Mouse (Mus musculus): ENCODE results near the gene Usp10. TPM values are rescaled to one million over a fixed set of nuclear protein-coding genes. Genes with fewer than 3 reads are reported as not detected.

The Usp10 gene
- polyA plus RNA-seq, 1 experiment from 2014 or later = 68.0 TPM

- H3K4me2 ChIP-seq (ENCODE audit: low read length) = no peak overlapping the region
- peaks cover 4% of the 10 kb centered on the region; the same call in 1 of the 2 replicates for H3K27me3 ChIP-seq (ENCODE audit: control insufficient read depth, insufficient read depth, low read length)
- no peaks in the 10 kb centered on the region for H3K36me3 ChIP-seq (ENCODE audit: control insufficient read depth, insufficient read depth, low read length)
- no peak overlapping the region for H3K27ac ChIP-seq (replicated peaks in 1 of 2; ENCODE audit: control insufficient read depth in 1 of 2, insufficient read depth in 1 of 2, low read depth in 2 of 2, low read length in 2 of 2)
- no peak overlapping the region for H3K9ac ChIP-seq (ENCODE audit: low read length)
- H3K9me3 ChIP-seq (ENCODE audit: control insufficient read depth, low read length) = no peaks in the 10 kb centered on the region
- ATAC-seq (ENCODE audit: insufficient number of reproducible peaks, insufficient read depth, low FRiP score, low read depth) = no peak
- 58% methylated on average over 8 of the region's 8 CpGs for WGBS
- H3K4me3 ChIP-seq (ENCODE audit: control insufficient read depth in 1 of 2, insufficient read depth in 1 of 2, low read depth in 1 of 2, low read length in 2 of 2) = no peak overlapping the region
- H3K4me1 ChIP-seq (ENCODE audit: control insufficient read depth in 2 of 2, insufficient read depth in 2 of 2, low read length in 2 of 2) = peaks cover 9 to 14% of the 10 kb centered on the region in 2 experiments; a peak in 3 of 4 replicates
These were observed 8.2 kb upstream of the Usp10 start for GRCm38 (mm10) chr8:119901952-119902351.

DNA sequence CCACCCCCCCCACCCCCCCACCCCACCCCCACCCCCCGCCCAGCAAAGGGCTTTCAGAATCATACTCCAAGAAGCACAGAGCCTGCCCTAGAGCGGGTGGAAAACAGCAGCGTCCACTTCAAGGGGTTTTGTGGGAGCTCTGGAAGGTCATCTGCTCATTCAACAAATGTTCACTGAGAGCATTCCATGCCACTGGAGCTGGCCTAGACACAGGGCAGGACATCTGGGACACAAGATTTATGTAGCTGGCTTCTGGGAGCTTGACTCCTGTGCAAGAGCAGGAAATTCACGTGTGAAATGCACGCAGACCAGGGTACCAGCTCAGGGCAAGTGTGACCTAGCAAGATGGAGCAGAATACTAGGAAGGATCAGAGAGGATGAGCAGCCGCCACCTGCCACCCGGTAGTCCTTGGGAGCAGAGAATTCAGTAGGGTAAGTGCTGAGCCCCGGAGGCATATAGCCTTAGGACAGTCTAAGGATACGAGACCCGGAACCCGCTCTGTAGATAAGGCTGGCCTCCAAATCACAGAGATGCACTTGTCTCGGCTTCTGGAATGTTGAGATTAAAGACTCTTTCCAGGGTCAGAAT lies 5.7 kb upstream of the Usp10 start:
- WGBS = 23% methylated on average over 12 of the region's 12 CpGs
- H3K4me2 ChIP-seq (ENCODE audit: low read length) = no peak overlapping the region
- H3K4me1 ChIP-seq (ENCODE audit: control insufficient read depth in 2 of 2, insufficient read depth in 2 of 2, low read length in 2 of 2) = peaks cover 3 to 7% of the 10 kb centered on the region in 2 experiments; a peak in 3 of 4 replicates
- H3K27ac ChIP-seq (replicated peaks in 1 of 2; ENCODE audit: control insufficient read depth in 1 of 2, insufficient read depth in 1 of 2, low read depth in 2 of 2, low read length in 2 of 2) = no peak overlapping the region
- no peak overlapping the region for H3K9ac ChIP-seq (ENCODE audit: low read length)
- no peak for ATAC-seq (ENCODE audit: insufficient number of reproducible peaks, insufficient read depth, low FRiP score, low read depth)
- H3K36me3 ChIP-seq (ENCODE audit: control insufficient read depth, insufficient read depth, low read length) = no peaks in the 10 kb centered on the region
- H3K27me3 ChIP-seq (ENCODE audit: control insufficient read depth, insufficient read depth, low read length) = no peaks in the 10 kb centered on the region
- H3K4me3 ChIP-seq (ENCODE audit: control insufficient read depth in 1 of 2, insufficient read depth in 1 of 2, low read depth in 1 of 2, low read length in 2 of 2) = no peak overlapping the region
- no peaks in the 10 kb centered on the region for H3K9me3 ChIP-seq (ENCODE audit: control insufficient read depth, low read length)

GRCm38 (mm10) chr8:119910547-119911257 lies 542 bp downstream of the Usp10 start, which contains the start of gene Gm20388:
Gene Gm20388, plus strand, starts transcription at chr8:119910841.
- Histone ChIP-seq H3K9ac (ENCODE audit: low read length) (peak within 1 kb of the TSS; percentile 94), H3K9me3 (ENCODE audit: control insufficient read depth, low read length) (no peaks in the 10 kb centered on the region), H3K4me1 (ENCODE audit: control insufficient read depth in 2 of 2, insufficient read depth in 2 of 2, low read length in 2 of 2) (peaks cover 14 to 44% of the 10 kb centered on the region in 2 experiments), H3K36me3 (ENCODE audit: control insufficient read depth, insufficient read depth, low read length) (no peaks in the 10 kb centered on the region), H3K4me3 (ENCODE audit: control insufficient read depth in 1 of 2, insufficient read depth in 1 of 2, low read depth in 1 of 2, low read length in 2 of 2) (peak within 1 kb of the TSS; percentile 77 to 80), H3K4me2 (ENCODE audit: low read length) (peak within 1 kb of the TSS; percentile 87), H3K27me3 (ENCODE audit: control insufficient read depth, insufficient read depth, low read length) (no peaks in the 10 kb centered on the region), H3K27ac (replicated peaks in 1 of 2; ENCODE audit: control insufficient read depth in 1 of 2, insufficient read depth in 1 of 2, low read depth in 2 of 2, low read length in 2 of 2) (peak within 1 kb of the TSS; percentile 87 to 88)
- WGBS = under 1% methylated on average over 89 of the region's 97 CpGs
- ATAC-seq (ENCODE audit: insufficient number of reproducible peaks, insufficient read depth, low FRiP score, low read depth) = peak; percentile 96

DNA sequence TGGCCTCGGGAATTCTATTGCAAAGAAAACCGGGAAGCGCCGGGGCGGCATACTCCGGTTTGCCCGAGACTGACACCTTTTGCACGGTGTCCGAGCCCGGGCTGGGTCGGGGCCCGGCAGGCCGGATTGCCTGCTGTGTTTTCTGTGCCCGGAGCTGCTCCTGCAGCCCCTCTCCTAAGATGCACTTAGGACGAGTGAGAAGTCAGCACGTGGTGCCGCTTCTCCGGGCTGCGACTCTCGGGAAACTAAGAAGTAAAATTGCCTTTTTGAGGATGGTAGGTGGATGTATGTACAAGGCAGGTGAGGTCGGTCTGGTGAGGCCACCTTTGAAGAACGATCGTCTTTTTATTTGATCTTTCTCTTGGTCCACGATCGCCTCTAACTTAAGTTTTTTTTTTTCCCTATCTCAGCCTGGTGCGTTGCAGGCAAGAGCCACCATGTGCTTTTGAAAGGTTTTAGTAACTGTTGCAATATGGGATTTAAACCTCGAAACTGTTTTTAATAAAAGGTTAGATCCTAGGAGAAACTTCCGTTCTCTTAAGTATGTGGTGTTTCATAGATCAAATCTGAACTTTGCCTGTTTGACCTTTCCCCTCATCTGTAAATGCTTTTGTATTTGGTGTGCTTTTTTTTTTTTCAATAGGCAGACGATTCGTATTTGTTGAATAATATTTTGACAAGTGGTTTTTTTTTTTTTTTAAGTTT lies 1.2 kb downstream of the Usp10 start:
- Histone ChIP-seq H3K4me3 (ENCODE audit: control insufficient read depth in 1 of 2, insufficient read depth in 1 of 2, low read depth in 1 of 2, low read length in 2 of 2) (peak overlapping the region; percentile 77 to 80), H3K9me3 (ENCODE audit: control insufficient read depth, low read length) (no peaks in the 10 kb centered on the region), H3K36me3 (ENCODE audit: control insufficient read depth, insufficient read depth, low read length) (no peaks in the 10 kb centered on the region), H3K27me3 (ENCODE audit: control insufficient read depth, insufficient read depth, low read length) (no peaks in the 10 kb centered on the region), H3K4me2 (ENCODE audit: low read length) (peak overlapping the region; percentile 87), H3K4me1 (ENCODE audit: control insufficient read depth in 2 of 2, insufficient read depth in 2 of 2, low read length in 2 of 2) (peaks cover 14 to 51% of the 10 kb centered on the region in 2 experiments), H3K9ac (ENCODE audit: low read length) (peak overlapping the region; percentile 94), H3K27ac (replicated peaks in 1 of 2; ENCODE audit: control insufficient read depth in 1 of 2, insufficient read depth in 1 of 2, low read depth in 2 of 2, low read length in 2 of 2) (peak overlapping the region; percentile 87 to 88)
- peak; percentile 28; the same call in 1 of the 2 replicates for ATAC-seq (ENCODE audit: insufficient number of reproducible peaks, insufficient read depth, low FRiP score, low read depth)
- WGBS = 2% methylated on average over 30 of the region's 30 CpGs

GRCm38 (mm10) chr8:119912643-119913042 lies 2.5 kb downstream of the Usp10 start:
- H3K4me3 ChIP-seq (ENCODE audit: control insufficient read depth in 1 of 2, insufficient read depth in 1 of 2, low read depth in 1 of 2, low read length in 2 of 2) = no peak overlapping the region
- H3K4me2 ChIP-seq (ENCODE audit: low read length) = peak overlapping the region; percentile 87
- no peak for ATAC-seq (ENCODE audit: insufficient number of reproducible peaks, insufficient read depth, low FRiP score, low read depth)
- peaks cover 15 to 61% of the 10 kb centered on the region in 2 experiments for H3K4me1 ChIP-seq (ENCODE audit: control insufficient read depth in 2 of 2, insufficient read depth in 2 of 2, low read length in 2 of 2)
- peak overlapping the region; percentile 35; the same call in 1 of the 2 replicates for H3K9ac ChIP-seq (ENCODE audit: low read length)
- no peaks in the 10 kb centered on the region for H3K27me3 ChIP-seq (ENCODE audit: control insufficient read depth, insufficient read depth, low read length)
- H3K27ac ChIP-seq (replicated peaks in 1 of 2; ENCODE audit: control insufficient read depth in 1 of 2, insufficient read depth in 1 of 2, low read depth in 2 of 2, low read length in 2 of 2) = no peak overlapping the region
- no peaks in the 10 kb centered on the region for H3K36me3 ChIP-seq (ENCODE audit: control insufficient read depth, insufficient read depth, low read length)
- 46% methylated on average over 6 of the region's 6 CpGs for WGBS
- no peaks in the 10 kb centered on the region for H3K9me3 ChIP-seq (ENCODE audit: control insufficient read depth, low read length)

GRCm38 (mm10) chr8:119913181-119913580 lies 3.0 kb downstream of the Usp10 start:
- Histone ChIP-seq H3K27me3 (ENCODE audit: control insufficient read depth, insufficient read depth, low read length) (no peaks in the 10 kb centered on the region), H3K36me3 (ENCODE audit: control insufficient read depth, insufficient read depth, low read length) (no peaks in the 10 kb centered on the region), H3K27ac (replicated peaks in 1 of 2; ENCODE audit: control insufficient read depth in 1 of 2, insufficient read depth in 1 of 2, low read depth in 2 of 2, low read length in 2 of 2) (no peak overlapping the region), H3K4me2 (ENCODE audit: low read length) (peak overlapping the region; percentile 87; the same call in 1 of the 2 replicates), H3K9me3 (ENCODE audit: control insufficient read depth, low read length) (no peaks in the 10 kb centered on the region), H3K9ac (ENCODE audit: low read length) (no peak overlapping the region), H3K4me1 (ENCODE audit: control insufficient read depth in 2 of 2, insufficient read depth in 2 of 2, low read length in 2 of 2) (peaks cover 17 to 67% of the 10 kb centered on the region in 2 experiments), H3K4me3 (ENCODE audit: control insufficient read depth in 1 of 2, insufficient read depth in 1 of 2, low read depth in 1 of 2, low read length in 2 of 2) (no peak overlapping the region)
- no peak for ATAC-seq (ENCODE audit: insufficient number of reproducible peaks, insufficient read depth, low FRiP score, low read depth)
- 76% methylated on average over 3 of the region's 3 CpGs for WGBS

DNA sequence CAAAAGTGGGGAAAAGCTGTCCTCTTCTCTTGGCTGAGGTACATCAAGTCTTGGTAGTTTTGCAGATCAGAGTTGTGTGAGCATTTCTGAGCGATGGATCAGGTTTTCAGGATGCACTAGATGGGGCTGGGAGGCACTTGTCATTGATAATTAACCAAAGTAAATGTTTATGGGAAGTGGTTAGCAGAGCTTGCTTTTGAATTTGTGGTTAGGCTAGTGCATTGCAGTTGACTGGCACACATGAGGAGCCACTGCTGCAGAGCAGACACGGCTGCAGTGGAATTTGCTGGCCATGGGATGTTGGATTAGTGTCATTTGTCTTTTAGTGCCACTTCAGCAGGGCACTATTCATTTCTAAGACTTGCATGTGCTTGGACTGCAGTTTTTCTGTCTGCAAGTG lies 4.0 kb downstream of the Usp10 start:
- Histone ChIP-seq H3K9ac (ENCODE audit: low read length) (no peak overlapping the region), H3K4me1 (ENCODE audit: control insufficient read depth in 2 of 2, insufficient read depth in 2 of 2, low read length in 2 of 2) (peaks cover 17 to 67% of the 10 kb centered on the region in 2 experiments), H3K4me3 (ENCODE audit: control insufficient read depth in 1 of 2, insufficient read depth in 1 of 2, low read depth in 1 of 2, low read length in 2 of 2) (no peak overlapping the region), H3K4me2 (ENCODE audit: low read length) (no peak overlapping the region), H3K27ac (replicated peaks in 1 of 2; ENCODE audit: control insufficient read depth in 1 of 2, insufficient read depth in 1 of 2, low read depth in 2 of 2, low read length in 2 of 2) (no peak overlapping the region), H3K27me3 (ENCODE audit: control insufficient read depth, insufficient read depth, low read length) (no peaks in the 10 kb centered on the region), H3K36me3 (ENCODE audit: control insufficient read depth, insufficient read depth, low read length) (no peaks in the 10 kb centered on the region), H3K9me3 (ENCODE audit: control insufficient read depth, low read length) (no peaks in the 10 kb centered on the region)
- no peak for ATAC-seq (ENCODE audit: insufficient number of reproducible peaks, insufficient read depth, low FRiP score, low read depth)
- WGBS = 64% methylated on average over 2 of the region's 2 CpGs

Data from heart, embryonic 14.5 days (tissue).